Mouse (Mus musculus) stomach, embryonic 14.5 days (tissue): ENCODE measurements at regions not wholly inside any gene's neighbourhood (a gene's known extent, or its start where the extent isn't known, plus 50 kb on each side); places are given as distances from the start of the nearest gene placed in this dataset.
A peak's percentile ranks its signal among the peaks of the same experiment; 100 is the strongest.

ENCODE experiments used
- ATAC-seq: fragments of 200-750 bp; cut with Nextera tagmentation; 2 replicates; pipeline ENCODE4 v1.8.0; 2017; ENCODE audit warnings: low read depth, moderate TSS enrichment; ENCODE audit not compliant: insufficient number of reproducible peaks, insufficient read depth, low FRiP score
- H3K27ac ChIP-seq: fragments of 300-500 bp; sonication (generic); 2 replicates; pipeline ENCODE4 v1.5.1; 2014; ENCODE audit warnings: mild to moderate bottlenecking, low read length, moderate library complexity, mixed read lengths
- H3K27me3 ChIP-seq: fragments of 300-500 bp; sonication (generic); 2 replicates; pipeline ENCODE4 v1.6.1; 2014; ENCODE audit warnings: low read length, control low read depth, mixed read lengths; ENCODE audit not compliant: control insufficient read depth, insufficient read depth
- H3K36me3 ChIP-seq: fragments of 300-500 bp; sonication (generic); 2 replicates; pipeline ENCODE4 v1.6.1; 2014; ENCODE audit warnings: mild to moderate bottlenecking, control low read depth, low read length, moderate library complexity, mixed read lengths; ENCODE audit not compliant: control insufficient read depth, insufficient read depth
- H3K4me1 ChIP-seq: fragments of 300-500 bp; sonication (generic); 2 replicates; pipeline ENCODE4 v1.6.1; 2014; ENCODE audit warnings: low read length, control low read depth, mixed read lengths; ENCODE audit not compliant: control insufficient read depth, insufficient read depth
- H3K4me2 ChIP-seq: fragments of 300-500 bp; sonication (generic); replicated peaks from 2 replicates; pipeline ENCODE4 v1.6.1; 2014; ENCODE audit warnings: low read depth, low read length, control low read depth
- H3K4me3 ChIP-seq: fragments of 300-500 bp; sonication (generic); 2 replicates; pipeline ENCODE4 v1.5.1; 2014; ENCODE audit warnings: low read depth, low read length, control low read depth
- H3K9ac ChIP-seq: fragments of 300-500 bp; sonication (generic); replicated peaks from 2 replicates; pipeline ENCODE4 v1.6.1; 2014; ENCODE audit warnings: low read depth, mild to moderate bottlenecking, control low read depth, low read length, moderate library complexity, mixed read lengths
- H3K9me3 ChIP-seq: fragments of 300-500 bp; sonication (generic); 2 replicates; pipeline ENCODE4 v1.6.1; 2016; ENCODE audit warnings: low read depth, low read length, control low read depth; ENCODE audit not compliant: control insufficient read depth
- WGBS: fragments of 180-500 bp; shearing (Covaris S2); extraction: QIAGEN DNeasy Blood & Tissue Kit; methylation state at CpG from one replicate; pipeline ENCODE4 v1.1.7; 2014; 5-methylcytosine and 5-hydroxymethylcytosine counted together

GRCm38 (mm10) chr16:30732770-30733415, 133.4 kb downstream of the Fam43a start:
- H3K27me3 ChIP-seq, result no peaks in the 10 kb centered on the region
- no peak overlapping the region for H3K4me2 ChIP-seq
- no peak overlapping the region for H3K9ac ChIP-seq
- H3K9me3 ChIP-seq, result no peaks in the 10 kb centered on the region
- no peaks in the 10 kb centered on the region for H3K36me3 ChIP-seq
- H3K27ac ChIP-seq, result no peak overlapping the region
- H3K4me3 ChIP-seq, result no peak overlapping the region
- ATAC-seq, result no peak
- peaks cover 2% of the 10 kb centered on the region; the same call in 1 of the 2 replicates for H3K4me1 ChIP-seq
- 51% methylated on average over 9 of the region's 9 CpGs for WGBS

- Histone ChIP-seq H3K9me3 (no peaks in the 10 kb centered on the region), H3K4me3 (no peak overlapping the region), H3K4me2 (no peak overlapping the region), H3K27ac (no peak overlapping the region), H3K27me3 (no peaks in the 10 kb centered on the region), H3K4me1 (peaks cover 2% of the 10 kb centered on the region; the same call in 1 of the 2 replicates), H3K36me3 (no peaks in the 10 kb centered on the region), H3K9ac (no peak overlapping the region)
- no peak for ATAC-seq
- WGBS, result 64% methylated on average over 11 of the region's 11 CpGs
Observed at GRCm38 (mm10) chr16:30733478-30733877, 134.0 kb downstream of the Fam43a start.

GRCm38 (mm10) chr16:30735360-30735759, 135.8 kb downstream of the Fam43a start:
- Histone ChIP-seq H3K36me3 (no peaks in the 10 kb centered on the region), H3K9ac (no peak overlapping the region), H3K4me2 (no peak overlapping the region), H3K4me3 (no peak overlapping the region), H3K9me3 (no peaks in the 10 kb centered on the region), H3K27me3 (no peaks in the 10 kb centered on the region), H3K4me1 (peaks cover 2% of the 10 kb centered on the region; the same call in 1 of the 2 replicates), H3K27ac (no peak overlapping the region)
- no peak for ATAC-seq
- 43% methylated on average over 3 of the region's 3 CpGs for WGBS

GRCm38 (mm10) chr16:30735969-30736368, 136.4 kb downstream of the Fam43a start:
- Histone ChIP-seq H3K9me3 (no peaks in the 10 kb centered on the region), H3K4me2 (no peak overlapping the region), H3K4me3 (no peak overlapping the region), H3K27ac (no peak overlapping the region), H3K27me3 (no peaks in the 10 kb centered on the region), H3K4me1 (peaks cover 2% of the 10 kb centered on the region; the same call in 1 of the 2 replicates), H3K36me3 (no peaks in the 10 kb centered on the region), H3K9ac (no peak overlapping the region)
- ATAC-seq, result no peak
- 26% methylated on average over 7 of the region's 7 CpGs for WGBS

- H3K4me2 ChIP-seq, result no peak overlapping the region
- no peak overlapping the region for H3K27ac ChIP-seq
- no peak overlapping the region for H3K4me3 ChIP-seq
- no peaks in the 10 kb centered on the region for H3K27me3 ChIP-seq
- H3K36me3 ChIP-seq, result no peaks in the 10 kb centered on the region
- H3K4me1 ChIP-seq, result peaks cover 2% of the 10 kb centered on the region; the same call in 1 of the 2 replicates
- ATAC-seq, result no peak
- no peaks in the 10 kb centered on the region for H3K9me3 ChIP-seq
- no peak overlapping the region for H3K9ac ChIP-seq
- WGBS, result 50% methylated on average over 17 of the region's 17 CpGs
Observed at GRCm38 (mm10) chr16:30736662-30737326, 137.3 kb downstream of the Fam43a start.

- Histone ChIP-seq H3K27ac (no peak overlapping the region), H3K9me3 (no peaks in the 10 kb centered on the region), H3K36me3 (no peaks in the 10 kb centered on the region), H3K27me3 (no peaks in the 10 kb centered on the region), H3K9ac (no peak overlapping the region), H3K4me1 (peaks cover 4% of the 10 kb centered on the region; the same call in 1 of the 2 replicates), H3K4me2 (no peak overlapping the region), H3K4me3 (no peak overlapping the region)
- 0 out of 2 replicates have a peak, but pooled peaks have one; percentile 33 for ATAC-seq
- 75% methylated on average over 8 of the region's 8 CpGs for WGBS
Observed at GRCm38 (mm10) chr16:30737524-30737923, 138.0 kb downstream of the Fam43a start.

- no peak overlapping the region for H3K27ac ChIP-seq
- H3K27me3 ChIP-seq, result no peaks in the 10 kb centered on the region
- H3K4me3 ChIP-seq, result no peak overlapping the region
- no peak overlapping the region for H3K4me2 ChIP-seq
- ATAC-seq, result no peak
- no peaks in the 10 kb centered on the region for H3K9me3 ChIP-seq
- H3K36me3 ChIP-seq, result no peaks in the 10 kb centered on the region
- 76% methylated on average over 7 of the region's 7 CpGs for WGBS
- peaks cover 7% of the 10 kb centered on the region; the same call in 1 of the 2 replicates for H3K4me1 ChIP-seq
- H3K9ac ChIP-seq, result no peak overlapping the region
Observed at GRCm38 (mm10) chr16:30739651-30740050, 140.1 kb downstream of the Fam43a start.

- Histone ChIP-seq H3K4me2 (no peak overlapping the region), H3K9ac (no peak overlapping the region), H3K27ac (no peak overlapping the region), H3K4me1 (peaks cover 14% of the 10 kb centered on the region; the same call in 1 of the 2 replicates), H3K27me3 (no peaks in the 10 kb centered on the region), H3K9me3 (no peaks in the 10 kb centered on the region), H3K36me3 (no peaks in the 10 kb centered on the region), H3K4me3 (no peak overlapping the region)
- ATAC-seq, result no peak
- WGBS, result 36% methylated on average over 1 of the region's 1 CpGs
Observed at GRCm38 (mm10) chr16:30741192-30741591, 141.7 kb downstream of the Fam43a start.
